Mouse (Mus musculus) lung, postnatal 4 days (tissue): ENCODE measurements around the gene Tstd1.
A peak's percentile ranks its signal among the peaks of the same experiment; 100 is the strongest.

ENCODE experiments used
- DNase-seq, 2 experiments: peaks; one replicate each; pipeline ENCODE4 v3.0.0; 2021

Tstd1 gene

GRCm38 (mm10) chr1:171418660-171419059 is at the start of gene Tstd1:
TSS of gene Tstd1 (plus strand) at chr1:171418872.
- no peak for DNase-seq

- DNase-seq: peak; percentile 74 to 81
Observed at GRCm38 (mm10) chr1:171369845-171370556, 48.7 kb upstream of the Tstd1 start, which contains the start of gene Nectin4. TSS of gene Nectin4 (plus strand) at chr1:171370099.

- no peak for DNase-seq
Observed at GRCm38 (mm10) chr1:171372880-171373279, 45.8 kb upstream of the Tstd1 start.

- DNase-seq: no peak
Observed at GRCm38 (mm10) chr1:171373946-171374345, 44.7 kb upstream of the Tstd1 start.

GRCm38 (mm10) chr1:171375646-171376097 is 43.0 kb upstream of the Tstd1 start:
- DNase-seq: peak; percentile 77 to 88

GRCm38 (mm10) chr1:171378298-171378697 is 40.4 kb upstream of the Tstd1 start:
- no peak for DNase-seq

- DNase-seq: peak; percentile 84 to 89
Observed at GRCm38 (mm10) chr1:171379935-171380599, 38.6 kb upstream of the Tstd1 start.

GRCm38 (mm10) chr1:171382096-171382620 is 36.5 kb upstream of the Tstd1 start:
- no peak for DNase-seq

GRCm38 (mm10) chr1:171384361-171384760 is 34.3 kb upstream of the Tstd1 start:
- DNase-seq: no peak

GRCm38 (mm10) chr1:171385171-171385570 is 33.5 kb upstream of the Tstd1 start:
- DNase-seq: no peak

- DNase-seq: peak in 1 of 2 experiments; percentile 49
Observed at GRCm38 (mm10) chr1:171387099-171387498, 31.6 kb upstream of the Tstd1 start.

- DNase-seq: peak; percentile 79 to 84
Observed at GRCm38 (mm10) chr1:171388376-171389102, 30.1 kb upstream of the Tstd1 start, which contains the start of gene Arhgap30. TSS of gene Arhgap30 (plus strand) at chr1:171388954.

GRCm38 (mm10) chr1:171390101-171390500 is 28.6 kb upstream of the Tstd1 start:
- peak; percentile 67 to 70 for DNase-seq

GRCm38 (mm10) chr1:171401821-171402220 is 16.9 kb upstream of the Tstd1 start:
- no peak for DNase-seq

GRCm38 (mm10) chr1:171402991-171403390 is 15.7 kb upstream of the Tstd1 start:
- no peak for DNase-seq

GRCm38 (mm10) chr1:171407263-171407662 is 11.4 kb upstream of the Tstd1 start:
- no peak for DNase-seq

GRCm38 (mm10) chr1:171410231-171410630 is 8.4 kb upstream of the Tstd1 start:
- no peak for DNase-seq

- peak; percentile 96 to 97 for DNase-seq
Observed at GRCm38 (mm10) chr1:171410947-171411484, 7.7 kb upstream of the Tstd1 start, which contains the start of gene Usf1. TSS of gene Usf1 (plus strand) at chr1:171411313.

- DNase-seq: no peak
Observed at GRCm38 (mm10) chr1:171411492-171411941, 7.2 kb upstream of the Tstd1 start.

- peak; percentile 54 to 55 for DNase-seq
Observed at GRCm38 (mm10) chr1:171412001-171412441, 6.7 kb upstream of the Tstd1 start.

- DNase-seq: no peak
Observed at GRCm38 (mm10) chr1:171412446-171412845, 6.2 kb upstream of the Tstd1 start.

- DNase-seq: no peak
Observed at GRCm38 (mm10) chr1:171413608-171414007, 5.1 kb upstream of the Tstd1 start.
